Mouse (Mus musculus): ENCODE measurements at regions not wholly inside any gene's neighbourhood (a gene's known extent, or its start where the extent isn't known, plus 50 kb on each side); places are given as distances from the start of the nearest gene placed in this dataset.

DNA sequence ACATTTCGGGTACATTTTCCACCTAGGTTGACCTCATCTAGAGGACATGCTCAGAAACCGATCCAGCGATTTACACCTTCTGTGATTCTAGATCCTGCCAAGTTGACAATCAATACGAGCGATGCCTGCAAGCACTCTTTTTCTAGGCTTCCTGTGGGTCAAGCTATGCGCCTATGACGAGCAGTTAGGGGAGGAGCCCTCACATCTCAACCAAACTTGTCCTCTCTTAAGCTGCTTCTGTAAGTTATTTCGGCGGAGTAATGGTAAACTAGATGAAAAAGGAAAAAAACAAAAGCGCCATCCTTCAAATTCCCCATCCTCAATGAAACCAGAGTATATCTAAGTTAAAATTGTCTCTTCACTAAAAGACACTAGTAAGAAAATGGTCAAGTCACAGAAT is 858.5 kb downstream of the Zfp704 start:
- ATAC-seq (replicated peaks; ENCODE audit: poor library complexity, severe bottlenecking), result no peak

DNA sequence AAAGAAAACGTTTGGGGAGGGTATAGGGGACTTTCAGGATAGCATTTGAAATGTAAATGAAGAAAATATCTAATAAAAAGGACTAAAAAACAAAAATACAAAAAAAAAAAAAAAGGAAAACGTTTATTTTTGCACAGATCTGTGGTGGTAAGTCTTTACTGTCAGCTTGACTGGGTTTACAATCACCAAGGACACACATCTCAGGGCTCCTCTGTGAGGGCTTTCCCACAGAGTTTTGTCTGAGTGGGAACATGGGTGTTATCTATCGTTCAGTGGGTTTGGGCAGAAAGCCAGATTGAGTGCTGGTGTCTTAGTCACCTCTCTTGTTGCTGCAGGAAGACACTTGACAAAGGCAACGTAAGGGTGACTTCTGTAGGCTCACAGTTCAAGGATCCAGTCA is 859.0 kb downstream of the Zfp704 start:
- ATAC-seq (replicated peaks; ENCODE audit: poor library complexity, severe bottlenecking), result no peak

DNA sequence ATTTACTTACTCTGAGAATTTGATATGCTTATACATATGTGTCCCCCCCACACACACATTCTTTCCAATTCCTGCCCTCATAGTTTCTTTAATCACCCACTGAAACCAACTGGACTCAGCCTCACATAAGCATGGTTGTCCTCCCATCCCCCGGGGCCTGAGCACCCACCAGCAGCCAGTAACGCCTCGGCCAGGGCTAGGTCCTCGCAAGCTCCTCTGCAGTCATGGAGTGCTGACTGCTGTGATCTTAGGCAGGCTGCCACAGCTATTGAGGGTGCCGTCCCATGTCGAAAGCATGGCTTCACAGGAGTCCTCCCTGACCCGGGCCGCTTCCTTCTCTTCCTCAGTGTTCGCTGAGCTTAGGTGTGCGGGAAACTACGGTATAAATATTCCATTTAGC is 859.7 kb downstream of the Zfp704 start:
- ATAC-seq (replicated peaks; ENCODE audit: poor library complexity, severe bottlenecking), result no peak

DNA sequence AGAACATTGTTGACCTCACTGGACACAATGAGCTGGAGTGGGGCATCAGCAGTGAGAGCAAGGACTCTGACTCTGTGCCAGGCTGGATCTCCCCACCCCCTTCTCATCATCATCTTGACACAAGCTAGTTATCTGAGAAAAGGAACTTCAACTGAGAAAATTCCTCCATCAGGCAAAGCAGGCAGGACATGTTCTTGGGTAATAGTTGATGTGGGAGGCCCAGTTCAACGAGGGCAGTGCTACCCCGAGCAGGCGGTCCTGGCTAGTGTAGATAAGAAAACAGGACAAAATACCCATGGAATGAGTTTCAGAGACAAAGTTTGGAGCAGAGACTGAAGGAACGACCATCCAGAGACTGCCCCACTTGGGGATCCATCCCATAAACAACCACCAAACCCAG is 862.7 kb downstream of the Zfp704 start:
- ATAC-seq (replicated peaks; ENCODE audit: poor library complexity, severe bottlenecking), result peak; percentile 64

DNA sequence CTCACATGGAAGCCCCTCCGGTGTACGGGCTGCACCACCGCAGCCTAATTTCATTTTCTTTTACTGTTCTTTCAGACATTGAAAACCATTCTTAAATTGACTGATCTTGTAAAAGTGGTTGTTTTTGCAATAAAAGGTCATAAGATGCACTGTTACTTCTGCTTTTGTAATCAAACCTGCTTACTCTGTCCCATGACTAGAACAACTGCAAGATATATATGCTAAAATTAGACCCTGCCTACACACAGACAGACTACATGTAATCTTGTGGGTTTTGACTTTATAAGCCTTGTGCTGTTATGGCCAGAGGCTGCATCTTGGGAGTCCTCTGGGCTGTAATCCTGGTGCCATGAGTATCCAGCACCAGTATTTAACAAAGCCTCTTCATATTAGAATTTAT is 863.2 kb downstream of the Zfp704 start:
- peak; percentile 90 for ATAC-seq (replicated peaks; ENCODE audit: poor library complexity, severe bottlenecking)

DNA sequence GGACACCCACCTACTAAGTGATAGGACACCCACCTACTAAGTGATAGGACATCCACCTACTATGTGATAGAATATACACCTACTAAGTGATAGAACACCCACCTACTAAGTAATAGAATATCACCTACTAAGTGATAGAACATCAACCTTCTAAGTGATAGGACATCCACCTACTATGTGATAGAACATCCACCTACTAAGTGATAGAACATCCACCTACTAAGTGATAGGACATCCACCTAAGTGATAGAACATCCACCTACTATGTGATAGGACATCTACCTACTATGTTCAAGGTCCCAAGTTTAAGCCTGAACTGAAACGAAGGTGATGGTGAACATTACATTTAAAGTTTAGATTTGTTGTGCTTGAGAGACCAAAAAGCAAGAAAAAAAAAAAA is 863.8 kb downstream of the Zfp704 start:
- no peak for ATAC-seq (replicated peaks; ENCODE audit: poor library complexity, severe bottlenecking)

DNA sequence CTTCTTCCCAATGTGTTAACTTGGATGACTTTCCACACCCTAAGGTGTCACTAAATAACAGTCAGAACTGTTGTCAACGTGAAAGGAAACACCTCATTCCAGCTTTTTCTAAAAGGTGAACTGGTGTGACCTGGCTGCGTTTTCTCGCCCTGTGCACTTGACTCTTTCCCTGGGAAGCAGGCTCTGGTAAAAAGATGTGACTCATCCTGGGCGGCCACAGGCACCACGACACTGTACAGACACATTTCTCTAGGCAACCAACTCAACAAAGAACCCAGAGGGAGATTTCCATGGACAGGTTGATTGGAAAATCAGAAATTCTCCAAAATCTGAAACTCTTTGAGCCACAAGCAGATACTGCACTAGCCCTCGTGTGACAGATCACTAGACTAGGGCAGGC is 865.0 kb downstream of the Zfp704 start:
- ATAC-seq (replicated peaks; ENCODE audit: poor library complexity, severe bottlenecking), result no peak

DNA sequence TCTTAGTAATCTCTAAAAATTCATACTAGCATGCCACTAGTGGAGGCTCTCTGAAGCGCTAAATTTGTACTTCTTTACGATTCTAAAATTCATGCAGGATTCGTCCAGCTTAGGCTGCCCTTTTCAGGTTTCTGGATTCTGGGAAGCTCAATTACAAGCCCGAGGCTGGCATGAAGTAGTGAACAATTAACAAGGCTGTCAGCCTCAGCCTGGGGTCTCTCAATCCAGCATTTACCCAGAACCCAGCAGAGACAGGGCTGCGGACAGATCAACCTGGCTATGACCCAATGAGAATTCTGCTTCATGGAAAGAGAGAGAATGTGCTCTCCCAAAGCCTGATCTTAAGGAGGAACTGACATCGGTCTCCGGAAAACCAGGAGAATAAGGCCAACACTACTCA is 866.2 kb downstream of the Zfp704 start:
- no peak for ATAC-seq (replicated peaks; ENCODE audit: poor library complexity, severe bottlenecking)

DNA sequence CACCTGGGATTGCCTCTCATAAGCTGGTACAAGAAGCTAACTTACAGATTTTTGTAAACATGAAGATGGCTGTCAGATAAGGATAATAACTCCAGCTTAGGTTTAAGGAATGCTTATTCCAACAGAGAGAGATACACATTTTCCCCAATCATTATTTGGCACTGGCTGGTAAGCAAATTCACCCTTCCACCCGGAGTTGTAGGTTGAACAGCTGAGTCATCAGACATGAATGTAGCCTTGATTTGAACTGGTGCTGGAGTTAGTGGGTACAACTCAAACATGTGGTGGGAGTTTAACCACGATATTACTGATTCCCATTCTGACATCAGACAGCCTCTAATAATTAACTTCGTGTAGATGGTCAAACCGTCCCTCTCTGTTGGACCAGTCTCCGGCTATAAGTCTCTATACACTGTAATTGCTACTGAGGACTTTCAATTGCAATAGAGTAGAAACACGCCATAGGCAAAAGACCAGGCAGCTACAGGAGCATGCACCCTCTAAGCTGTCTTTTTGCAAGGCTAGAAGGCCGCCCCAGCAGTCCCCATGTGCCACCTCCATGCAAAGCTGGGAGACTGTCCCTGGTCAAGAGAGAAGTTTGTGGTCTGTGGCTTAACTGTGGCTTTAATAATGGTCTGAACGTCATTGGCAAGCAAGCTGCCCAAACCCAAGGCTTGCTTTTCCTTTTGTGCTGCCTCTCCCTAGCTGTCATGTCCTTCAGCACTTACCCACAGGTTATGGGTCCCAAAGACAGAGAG is 868.4 kb downstream of the Zfp704 start:
- peak; percentile 62 for ATAC-seq (replicated peaks; ENCODE audit: poor library complexity, severe bottlenecking)

DNA sequence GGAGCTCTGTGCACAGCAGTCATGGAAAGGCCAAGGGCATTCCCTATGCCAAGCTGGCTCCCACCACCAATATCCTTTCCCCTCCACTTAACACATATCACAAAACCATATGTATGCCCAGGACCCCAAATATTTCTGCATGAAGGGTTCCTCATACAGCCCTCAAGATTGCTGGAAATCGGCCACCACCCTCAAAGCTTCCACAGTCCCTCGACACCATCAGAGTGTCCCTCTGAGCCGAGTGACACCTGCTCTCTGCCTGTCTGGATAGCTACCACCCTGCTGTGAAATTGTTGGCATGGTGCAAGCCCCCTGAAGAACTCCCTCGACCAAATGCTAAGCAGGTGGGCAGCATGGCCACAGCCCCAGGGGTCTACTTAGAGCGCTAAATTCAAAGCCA is 869.2 kb downstream of the Zfp704 start:
- no peak for ATAC-seq (replicated peaks; ENCODE audit: poor library complexity, severe bottlenecking)

DNA sequence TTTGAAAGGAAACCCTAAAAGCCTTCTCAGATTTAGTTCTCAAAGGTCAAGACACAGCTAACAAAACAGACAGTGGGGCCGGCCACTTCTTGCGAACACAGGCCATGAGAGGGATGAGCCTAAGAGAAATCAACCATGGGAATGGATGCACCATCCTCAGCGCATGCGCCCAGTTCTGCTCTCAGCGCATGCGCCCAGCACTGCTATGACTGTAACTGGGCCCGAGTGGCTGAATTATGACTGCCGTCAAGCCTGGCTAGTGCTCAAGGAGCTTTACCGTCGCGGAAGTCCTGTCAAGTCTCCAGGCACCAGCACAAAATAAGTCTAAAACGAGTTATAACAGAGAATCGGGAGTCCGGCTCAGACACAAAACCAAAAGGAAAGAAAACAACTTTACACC is 870.6 kb downstream of the Zfp704 start:
- ATAC-seq (replicated peaks; ENCODE audit: poor library complexity, severe bottlenecking), result no peak

DNA sequence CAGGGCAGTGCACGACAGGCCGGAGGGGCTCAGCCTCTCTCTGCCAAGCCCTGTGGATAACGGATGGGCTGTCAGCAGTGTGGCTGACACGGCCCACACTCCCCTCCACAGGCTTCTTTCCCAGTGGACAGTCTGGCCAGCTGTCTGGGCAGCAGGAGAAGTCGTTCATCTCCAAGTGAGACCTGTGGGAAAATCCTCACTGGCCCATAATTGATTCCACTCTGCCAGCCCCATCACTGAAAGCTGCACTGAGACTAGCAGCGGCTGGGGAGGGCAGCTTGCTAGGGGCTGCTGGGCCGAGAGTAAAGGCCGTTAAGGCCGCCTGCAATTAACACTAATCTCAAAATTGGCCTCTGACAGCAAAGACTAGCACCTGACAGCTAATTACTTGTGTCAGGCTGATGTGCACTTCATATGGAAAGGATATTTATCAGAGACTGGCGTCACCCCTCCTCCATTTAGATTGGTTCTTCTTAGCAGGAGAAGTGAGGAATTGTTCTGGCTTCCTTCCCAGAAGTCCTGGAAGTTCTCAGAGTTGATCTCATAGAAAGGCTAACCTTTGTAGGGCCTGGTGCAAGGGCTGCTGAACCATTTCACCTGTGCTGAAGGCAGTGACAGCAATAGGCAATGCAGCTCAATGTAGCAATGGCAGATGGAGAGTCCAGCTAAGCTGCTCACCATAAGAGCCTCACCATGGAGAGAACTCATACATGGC is 873.5 kb downstream of the Zfp704 start:
- no peak for ATAC-seq (replicated peaks; ENCODE audit: poor library complexity, severe bottlenecking)

DNA sequence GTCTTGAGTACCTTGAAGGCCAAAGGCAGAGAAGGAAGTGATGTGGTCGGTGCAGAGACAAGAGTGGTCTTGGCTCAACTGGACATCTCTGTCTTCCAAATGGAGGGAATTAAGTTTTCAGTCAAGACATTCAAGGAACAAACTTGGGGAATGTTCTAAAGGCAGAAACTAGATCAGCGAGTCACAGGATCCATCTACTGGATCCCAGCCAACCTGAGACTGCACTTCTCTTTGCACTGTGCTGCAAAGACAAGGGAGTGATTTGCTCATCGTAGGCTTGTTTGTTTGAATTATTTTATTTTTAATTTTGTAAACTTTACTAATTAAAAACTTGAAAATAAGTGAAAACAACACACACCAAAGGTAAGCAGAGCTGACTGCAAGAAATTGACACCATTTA is 875.8 kb downstream of the Zfp704 start:
- ATAC-seq (replicated peaks; ENCODE audit: poor library complexity, severe bottlenecking), result no peak

DNA sequence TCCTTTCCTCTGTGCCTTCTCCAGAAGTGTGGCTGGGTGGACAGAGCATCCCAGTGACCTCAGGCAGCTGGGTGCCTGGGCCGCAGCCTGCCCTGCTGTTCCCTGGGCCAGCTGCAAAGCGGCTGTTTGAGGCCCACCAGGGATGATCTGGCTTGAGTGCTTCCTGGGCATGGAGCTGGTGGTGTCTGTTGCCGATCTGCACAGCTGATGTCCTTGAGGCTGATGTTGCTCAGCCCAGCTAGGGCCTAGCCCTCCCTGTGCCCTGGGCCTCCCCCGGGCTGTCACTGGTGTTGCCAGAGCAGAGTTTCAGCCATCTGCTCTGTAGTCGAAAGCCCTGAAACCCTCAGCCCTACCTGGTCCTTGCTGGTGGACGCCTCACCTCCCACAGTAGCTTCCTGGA is 878.5 kb downstream of the Zfp704 start:
- ATAC-seq (replicated peaks; ENCODE audit: poor library complexity, severe bottlenecking), result no peak

DNA sequence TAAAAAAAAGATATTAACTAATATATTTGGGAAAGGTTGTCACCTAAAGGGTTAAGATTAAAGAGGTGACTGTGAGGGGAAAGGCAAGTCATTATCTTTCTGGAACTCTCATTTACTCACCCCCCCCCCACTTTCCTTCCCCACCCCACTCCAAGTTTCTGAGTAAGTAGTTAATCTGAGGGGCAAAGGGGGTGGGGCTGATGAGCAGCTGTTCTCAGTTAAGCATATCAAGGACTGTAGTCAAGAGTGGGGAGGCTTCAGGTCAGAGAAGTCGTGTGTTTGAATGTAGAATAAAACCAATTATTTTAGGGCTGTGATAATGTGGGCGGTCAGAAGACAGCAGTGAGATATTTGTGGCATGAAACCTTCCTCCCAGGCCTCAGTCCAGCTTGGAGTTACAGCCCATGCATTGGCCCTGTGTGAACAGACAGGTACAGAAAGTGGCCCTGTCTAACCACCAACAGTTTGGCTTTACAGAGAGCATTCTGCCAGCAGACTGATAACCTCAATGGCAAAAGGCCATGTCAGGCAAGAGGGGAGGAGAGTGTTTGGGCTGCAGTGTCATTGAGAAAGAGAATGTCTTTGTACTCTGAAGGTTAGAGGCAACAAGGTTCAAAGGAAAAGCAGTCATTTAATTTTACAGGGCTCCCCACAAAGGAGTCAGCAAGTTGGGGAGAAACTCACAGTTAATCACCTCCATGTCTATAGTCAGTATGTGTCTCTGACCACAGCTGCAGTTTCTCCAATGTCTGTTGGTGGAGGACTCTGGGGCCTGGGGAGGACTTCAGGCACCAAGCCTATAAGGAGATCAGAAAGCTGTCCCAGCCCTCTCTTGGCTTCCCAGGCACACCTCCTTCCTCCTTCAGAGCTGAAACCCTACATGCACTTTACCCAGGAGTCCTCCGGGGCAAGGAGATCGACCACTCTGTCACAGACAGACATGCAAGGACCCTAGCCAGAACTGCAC is 888.0 kb downstream of the Zfp704 start:
- no peak for ATAC-seq (replicated peaks; ENCODE audit: poor library complexity, severe bottlenecking)

DNA sequence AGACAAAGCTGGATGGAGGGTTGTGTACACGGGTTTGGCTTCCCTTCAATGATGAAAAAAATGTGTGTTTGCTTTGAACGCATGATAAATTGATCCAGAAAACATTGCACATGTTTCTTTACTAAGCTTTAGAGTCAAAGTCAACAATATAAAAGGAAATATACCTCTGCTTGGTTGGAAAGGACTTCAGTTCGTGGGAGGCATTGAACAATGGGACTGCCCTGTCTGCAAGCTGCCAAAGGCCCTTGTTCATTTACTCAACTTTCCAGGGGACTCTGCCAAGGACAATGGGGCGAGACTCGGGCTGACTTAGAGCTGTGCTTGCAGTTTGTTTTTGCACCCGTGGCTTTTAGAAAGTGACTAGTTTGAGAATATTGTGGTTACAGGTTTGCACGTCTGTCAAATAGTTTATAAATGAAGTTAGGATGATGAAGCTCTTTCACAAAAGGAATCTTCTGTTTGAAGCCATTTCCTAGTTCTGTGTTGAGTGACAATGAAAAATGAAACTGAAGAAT is 889.2 kb downstream of the Zfp704 start:
- no peak for ATAC-seq (replicated peaks; ENCODE audit: poor library complexity, severe bottlenecking)

DNA sequence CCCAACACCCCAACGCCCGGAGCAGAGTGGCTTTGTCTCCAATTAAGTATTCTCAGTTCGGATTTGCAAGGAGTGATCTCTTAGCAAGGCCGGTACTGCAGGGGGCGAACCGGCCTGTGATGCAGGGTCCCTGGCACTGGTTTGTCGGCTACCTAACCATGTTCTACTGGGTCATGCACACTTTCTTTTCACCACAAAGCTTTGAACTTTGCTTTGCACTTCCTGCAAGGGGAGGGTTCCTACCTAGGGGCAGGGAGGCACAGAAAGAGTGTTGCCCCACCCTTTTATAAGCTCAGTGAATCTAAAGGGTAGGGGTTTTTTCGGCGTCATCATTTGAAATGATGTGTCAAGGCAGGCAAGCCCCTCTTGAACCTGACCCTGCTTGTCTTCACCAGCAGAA is 891.7 kb downstream of the Zfp704 start:
- ATAC-seq (replicated peaks; ENCODE audit: poor library complexity, severe bottlenecking), result no peak

DNA sequence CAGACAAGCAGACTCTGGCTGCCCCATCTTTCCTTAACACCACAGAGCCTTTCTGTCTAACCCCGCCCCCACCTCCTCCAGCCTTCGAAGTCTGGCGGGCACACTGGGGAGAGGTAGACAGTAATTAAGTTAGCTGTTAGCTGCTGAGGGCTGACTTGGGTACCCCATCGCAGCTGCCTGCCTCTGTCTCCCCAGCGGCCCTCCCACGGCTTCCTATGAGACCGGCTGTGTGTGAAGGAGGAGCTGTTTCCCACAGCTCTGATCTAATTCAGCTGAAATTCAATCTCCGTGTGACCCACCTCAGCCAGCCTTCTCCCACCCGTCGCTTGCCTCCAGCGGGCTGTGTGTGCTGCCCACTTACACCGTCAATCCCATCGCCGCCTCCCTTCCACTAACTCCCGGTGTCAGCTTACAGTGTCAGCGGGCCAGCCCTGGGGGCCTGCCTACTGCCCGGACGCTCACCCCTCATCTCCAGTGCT is 892.5 kb downstream of the Zfp704 start:
- ATAC-seq (replicated peaks; ENCODE audit: poor library complexity, severe bottlenecking), result peak; percentile 50

Data from granulocyte monocyte progenitor cell, adult 5-6 weeks (primary cell).